Mouse (Mus musculus): Measurements from ENCODE around the gene Qprt.
"Not testable (repeated sequence)": the region's sequence is repeated elsewhere in the genome, so short reads cannot be mapped to it uniquely, and the experiment has no call there.

Gene Qprt

DNA sequence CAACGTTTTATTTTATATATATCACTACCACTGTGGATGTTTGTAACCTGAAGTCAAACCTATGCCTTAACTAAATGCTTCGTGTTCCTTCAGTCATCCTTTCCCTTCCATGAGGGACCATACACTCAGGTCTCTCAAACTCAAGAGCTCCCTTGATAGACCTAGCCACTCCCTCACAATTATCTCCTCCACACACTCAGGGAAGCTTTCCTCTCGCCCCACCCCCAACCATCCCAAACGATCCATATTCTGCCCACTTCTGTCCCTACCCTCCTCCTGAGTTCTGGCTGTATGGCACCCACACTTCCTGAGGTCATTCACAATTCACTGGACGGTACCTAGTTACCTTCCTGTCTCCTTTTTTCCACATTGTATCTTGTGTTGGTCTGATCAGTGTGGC, 23.5 kb downstream of the Qprt start:
- no peak for DNase-seq (ENCODE audit: low spot score)

- DNase-seq (ENCODE audit: low spot score) = no peak
These were observed 25.6 kb downstream of the Qprt start for GRCm38 (mm10) chr7:127096456-127096855.

DNA sequence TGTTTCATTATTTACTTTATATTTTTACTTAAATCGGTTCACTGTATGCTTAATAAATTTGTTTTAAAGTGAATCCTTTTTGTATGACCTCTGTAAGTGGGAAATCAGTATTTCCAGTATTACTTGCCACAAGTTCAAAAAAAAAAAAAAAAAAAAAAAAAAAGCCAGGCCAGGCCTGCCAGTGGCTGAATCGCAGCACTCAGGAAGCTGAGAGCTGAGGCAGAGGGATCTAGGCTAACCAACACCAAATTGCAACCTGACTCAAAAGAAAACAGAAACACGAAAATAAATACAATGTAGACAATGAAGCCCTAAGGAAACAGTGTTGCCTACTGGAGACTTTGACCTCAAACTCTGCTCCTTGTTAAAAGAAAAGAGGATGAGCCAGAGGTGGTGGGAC, 28.1 kb downstream of the Qprt start:
- DNase-seq (ENCODE audit: low spot score) = no peak

DNA sequence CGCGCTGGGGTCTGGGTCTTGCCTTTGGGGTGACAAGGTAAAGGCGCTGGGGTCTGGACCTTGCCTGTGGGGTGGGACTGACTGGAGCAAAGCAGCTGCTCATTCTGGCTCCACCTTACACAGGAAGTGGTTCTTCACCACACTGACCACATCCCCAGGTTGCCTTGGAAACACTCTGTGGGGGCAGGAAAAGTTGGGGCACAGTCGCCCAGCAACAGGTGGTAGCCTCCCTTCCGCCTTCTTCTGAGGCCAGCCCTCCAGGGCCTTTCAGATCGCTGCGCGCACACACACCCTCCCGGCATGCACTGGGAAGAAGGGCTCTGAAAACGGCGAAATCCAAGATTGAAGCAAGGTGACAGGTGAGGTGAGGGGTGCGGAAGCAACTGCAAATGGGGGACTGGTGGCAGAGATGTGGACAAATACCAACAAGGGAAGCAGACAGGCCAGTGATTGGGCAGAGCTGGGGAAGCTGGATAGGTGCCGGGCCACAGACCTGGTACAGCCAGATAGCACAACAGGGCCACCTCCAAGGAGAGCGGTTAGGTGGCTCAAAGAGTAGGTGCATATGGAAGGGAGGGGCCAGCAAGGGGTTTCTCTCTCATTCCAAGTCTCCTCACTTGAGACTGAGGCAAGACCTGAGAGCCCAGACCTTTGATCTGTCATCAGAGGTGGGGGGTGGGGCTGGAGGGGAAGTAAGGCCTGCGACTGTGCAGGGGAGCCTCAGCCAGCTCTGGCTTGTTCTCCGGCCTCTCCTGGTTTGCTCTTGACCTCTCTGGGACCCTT, 30.7 kb downstream of the Qprt start, which contains the start of gene AI467606:
TSS of gene AI467606 (plus strand) at position 246 of the 783 bp plus-strand sequence.
- no peak for DNase-seq (ENCODE audit: low spot score)

DNA sequence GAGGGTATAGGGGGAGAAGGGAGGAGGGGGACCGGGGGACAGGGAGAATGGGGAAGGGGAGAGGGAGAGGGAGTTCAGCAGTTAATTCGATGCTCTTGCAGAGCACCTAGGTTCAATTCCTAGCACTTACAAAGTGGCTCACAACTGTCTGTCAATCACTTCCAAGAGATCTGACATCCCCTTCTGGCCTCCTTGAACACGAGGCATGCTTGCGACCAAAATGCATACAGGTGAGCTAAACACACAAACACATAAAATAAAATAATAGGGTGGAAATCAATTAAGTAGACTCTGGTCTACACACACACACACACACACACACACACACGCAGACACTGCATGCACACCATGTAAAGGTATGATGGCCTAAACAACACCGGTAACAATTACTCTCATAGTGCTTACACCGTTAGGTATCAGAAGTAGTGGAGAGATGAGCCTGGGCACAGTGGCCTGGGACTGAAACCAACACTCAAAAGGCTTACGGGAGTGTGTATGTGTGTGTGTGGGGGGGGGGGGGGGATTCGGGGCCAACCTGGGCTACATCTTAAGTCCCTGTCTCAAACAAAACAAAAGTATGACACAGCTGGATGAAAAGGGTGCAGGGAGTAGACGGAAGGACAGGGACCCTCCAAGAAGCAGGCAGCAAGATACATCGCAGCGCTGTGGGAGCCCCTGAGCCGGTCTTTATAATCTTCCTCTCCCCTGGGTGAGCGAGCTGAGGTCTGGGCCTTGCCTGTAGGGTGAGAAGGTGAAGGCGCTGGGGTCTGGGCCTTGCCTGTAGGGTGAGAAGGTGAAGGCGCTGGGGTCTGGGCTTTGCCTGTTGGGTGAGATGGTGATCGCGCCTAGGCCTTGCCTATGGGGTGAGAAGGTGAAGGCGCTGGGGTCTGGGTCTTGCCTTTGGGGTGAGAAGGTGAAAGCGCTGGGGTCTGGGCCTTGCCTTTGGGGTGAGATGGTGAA, 31.6 kb downstream of the Qprt start:
- no peak for DNase-seq (ENCODE audit: low spot score)

- DNase-seq (ENCODE audit: low spot score) = no peak
These were observed 32.9 kb downstream of the Qprt start for GRCm38 (mm10) chr7:127088901-127089845.

DNA sequence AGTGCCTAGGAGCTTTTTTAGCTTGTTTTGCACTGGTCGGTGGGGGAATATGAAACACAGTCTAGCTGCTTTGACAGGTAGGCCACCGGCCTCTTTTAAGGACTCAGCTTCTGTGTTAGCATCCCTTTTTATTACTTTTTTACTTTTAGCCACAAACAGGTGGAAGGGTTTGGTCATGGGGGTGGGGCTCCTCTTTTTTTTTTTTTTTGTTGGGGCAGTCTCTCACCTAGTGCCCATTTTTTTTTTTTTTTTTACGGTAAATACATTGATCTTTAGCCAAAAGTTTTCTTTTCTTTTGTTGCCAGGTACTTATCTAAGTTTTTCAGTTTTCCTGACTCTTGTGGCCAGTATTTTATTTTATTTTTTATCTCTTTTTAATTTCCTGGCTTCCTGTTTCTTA, 33.9 kb downstream of the Qprt start:
- DNase-seq (ENCODE audit: low spot score) = no peak

DNA sequence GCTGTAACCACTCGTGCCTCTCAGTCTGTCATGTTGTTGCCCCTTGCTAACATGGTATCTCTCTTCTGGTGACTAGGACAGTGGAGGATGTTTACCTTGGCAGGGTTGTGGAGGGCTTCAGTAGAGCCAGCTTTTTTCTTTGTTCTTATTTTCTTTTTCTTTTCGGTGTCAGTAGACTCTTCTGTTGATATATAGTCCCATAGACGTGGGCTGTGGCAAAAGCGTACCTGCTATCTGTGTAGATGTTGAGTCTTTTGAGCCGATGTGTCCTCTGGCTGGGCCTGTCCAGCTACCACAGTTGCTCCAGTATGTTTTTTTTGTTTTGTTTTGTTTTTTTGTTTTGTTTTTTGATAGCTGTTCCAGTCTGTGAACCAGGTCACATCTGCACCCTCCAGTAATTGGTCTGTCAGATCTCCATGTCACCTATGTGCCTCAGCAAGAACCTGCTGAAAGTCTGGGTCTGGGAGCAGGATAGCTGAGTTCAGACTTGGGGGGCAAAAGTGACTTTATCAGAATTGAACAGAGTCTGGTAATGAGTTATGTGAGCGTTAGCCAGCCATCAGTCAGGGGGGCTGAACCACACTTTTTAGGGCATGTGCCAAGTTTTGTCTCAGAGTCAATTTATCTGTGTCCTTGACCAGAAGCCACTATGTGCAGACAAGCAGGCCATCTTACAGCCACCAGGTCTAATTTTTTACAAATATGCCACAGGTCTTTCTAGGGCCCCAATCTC, 34.6 kb downstream of the Qprt start, which contains the start of gene Zg16:
TSS of gene Zg16 (minus strand) at position 51 of the 733 bp plus-strand sequence.
- DNase-seq (ENCODE audit: low spot score) = not testable (repeated sequence)

DNA sequence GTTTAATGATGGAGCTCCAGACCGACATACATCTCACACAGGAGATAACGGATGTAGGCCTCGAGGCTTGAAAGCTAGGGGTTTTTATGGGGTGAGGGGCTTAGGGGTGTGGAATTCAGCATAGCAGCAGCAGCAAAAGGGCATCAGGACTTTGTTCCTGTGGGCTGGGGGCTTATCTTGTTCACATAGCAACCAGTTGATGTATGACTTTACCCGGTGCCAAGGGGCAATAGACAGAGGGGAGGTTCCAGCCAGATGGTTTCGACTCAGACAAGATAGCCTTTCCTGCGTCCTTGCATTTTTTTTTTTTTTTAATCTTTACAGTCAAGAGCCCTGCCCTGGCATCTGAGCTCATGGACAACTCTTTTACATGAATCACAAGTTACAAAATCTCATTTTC, 36.3 kb downstream of the Qprt start:
- DNase-seq (ENCODE audit: low spot score) = not testable (repeated sequence)

- no peak for DNase-seq (ENCODE audit: low spot score)
These were observed 37.2 kb downstream of the Qprt start for GRCm38 (mm10) chr7:127084794-127085193.

DNA sequence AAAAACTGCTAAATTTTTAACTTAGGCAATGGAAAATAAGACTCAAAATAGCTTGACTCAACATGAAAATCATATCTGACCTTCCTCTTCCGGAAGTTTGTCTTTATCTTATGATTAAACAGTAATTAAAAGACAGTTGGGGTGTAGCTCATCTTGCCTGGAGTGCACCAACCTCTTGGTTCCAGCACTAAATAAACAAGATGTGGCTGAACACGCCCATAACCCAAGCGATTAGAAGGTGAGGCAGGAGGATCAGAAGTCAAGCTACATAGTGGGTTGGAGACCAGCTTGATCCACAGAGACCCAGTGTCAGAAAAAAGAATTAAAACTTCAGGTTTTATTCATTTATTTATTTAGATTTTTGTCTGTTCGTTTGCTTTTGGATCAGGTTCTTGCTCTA, 38.3 kb downstream of the Qprt start:
- DNase-seq (ENCODE audit: low spot score) = no peak

GRCm38 (mm10) chr7:127082995-127083394, 39.0 kb downstream of the Qprt start:
- no peak for DNase-seq (ENCODE audit: low spot score)

- DNase-seq (ENCODE audit: low spot score) = no peak
These were observed 39.8 kb downstream of the Qprt start for GRCm38 (mm10) chr7:127082271-127082670.

DNA sequence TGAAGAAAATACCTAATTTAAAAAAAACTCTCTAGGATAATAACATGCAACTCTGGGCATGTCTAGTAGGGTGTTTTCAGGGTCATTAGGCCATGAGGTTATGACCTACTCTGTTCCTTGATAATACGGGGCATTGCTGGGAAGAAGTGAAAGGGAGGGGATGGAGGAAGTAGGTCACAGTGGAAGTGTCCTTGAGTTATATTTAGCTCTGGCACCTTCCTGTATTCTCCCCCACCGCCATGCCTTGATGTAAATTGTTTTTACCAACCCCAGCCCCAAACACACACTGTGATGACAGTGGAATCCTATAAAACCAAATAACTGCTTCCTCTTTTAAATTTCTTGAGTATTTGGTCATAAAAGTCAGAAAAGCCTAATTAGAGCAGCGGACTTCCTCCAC, 42.0 kb downstream of the Qprt start:
- no peak for DNase-seq (ENCODE audit: low spot score)

GRCm38 (mm10) chr7:127077692-127078091, 44.3 kb downstream of the Qprt start:
- DNase-seq (ENCODE audit: low spot score) = no peak

DNA sequence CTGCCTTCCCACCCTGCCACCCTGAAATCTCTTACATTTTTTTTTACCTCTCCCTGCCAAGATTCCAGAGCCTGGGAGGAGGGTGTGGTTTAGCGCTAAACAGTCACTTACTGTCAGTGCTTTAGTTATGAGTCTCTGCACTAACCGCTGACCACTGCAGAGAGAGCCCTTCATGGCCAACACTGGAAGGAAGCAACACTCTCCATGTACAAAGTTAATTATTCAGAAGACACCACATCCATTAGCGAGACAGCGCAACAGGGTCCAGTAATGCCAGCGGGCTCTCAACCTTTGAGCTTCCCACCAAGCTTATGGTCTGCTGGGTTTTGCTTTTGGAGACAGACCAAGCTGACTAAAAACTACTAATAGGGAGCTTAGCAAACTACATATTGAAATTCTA, 45.8 kb downstream of the Qprt start:
- no peak for DNase-seq (ENCODE audit: low spot score)

DNA sequence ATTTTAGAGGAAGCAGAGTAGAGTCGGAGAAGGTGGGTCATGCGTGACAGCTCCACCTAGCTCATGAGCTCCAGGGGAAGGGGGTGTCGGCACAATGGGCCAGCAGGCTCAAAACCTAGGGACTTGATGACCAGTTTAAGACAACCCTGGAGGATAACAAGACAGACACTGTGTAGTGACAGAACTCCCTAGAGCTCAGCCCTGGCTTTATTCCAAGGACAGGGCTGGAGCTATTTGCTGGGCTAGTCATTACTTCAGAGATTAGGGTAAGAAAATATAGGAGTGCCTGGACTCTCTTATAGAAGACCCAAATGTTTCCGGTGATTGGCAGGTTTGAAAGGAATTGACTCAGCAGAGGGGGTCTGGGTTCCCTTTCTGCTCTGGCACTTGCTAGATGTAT, 48.8 kb downstream of the Qprt start:
- no peak for DNase-seq (ENCODE audit: low spot score)

GRCm38 (mm10) chr7:127070871-127071413, 51.1 kb downstream of the Qprt start:
- DNase-seq (ENCODE audit: low spot score) = no peak

DNA sequence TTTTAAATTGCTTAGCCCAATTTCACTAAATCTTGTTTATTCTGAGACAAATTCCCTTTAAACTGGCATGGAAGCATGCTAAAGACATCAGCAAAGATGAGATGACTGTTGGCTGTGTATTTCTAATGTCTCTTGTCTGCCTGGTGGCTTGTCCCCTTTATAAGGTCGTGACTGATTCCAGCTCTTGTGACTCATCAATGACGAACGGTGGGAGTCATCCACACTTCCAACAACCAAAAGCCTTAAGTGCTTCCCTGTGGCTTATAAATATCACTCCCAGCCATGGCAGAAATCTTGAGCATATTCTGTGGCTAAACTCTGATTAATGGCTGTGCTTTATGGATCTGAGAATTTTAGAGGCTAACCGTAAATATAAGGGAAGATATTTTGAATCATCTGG, 55.7 kb downstream of the Qprt start:
- DNase-seq (ENCODE audit: low spot score) = no peak

- no peak for DNase-seq (ENCODE audit: low spot score)
These were observed 56.5 kb downstream of the Qprt start for GRCm38 (mm10) chr7:127065538-127065937.
